Mouse (Mus musculus) myocyte (in vitro differentiated cells): ENCODE results near the gene Txk.

Experiments
- E2F4 ChIP-seq: IDR thresholded peaks from one replicate; pipeline ENCODE4 v1.6.1; 2011; ENCODE audit warnings: mild to moderate bottlenecking, control low read depth, moderate library complexity; ENCODE audit not compliant: insufficient read depth
- MYOG ChIP-seq, 3 experiments: IDR thresholded peaks; one replicate each; pipeline ENCODE4 v1.6.1; 2011; ENCODE audit warnings: control low read depth in 2 of 3, low read depth in 2 of 3, mild to moderate bottlenecking in 2 of 3; ENCODE audit not compliant: insufficient read length in 2 of 3, control insufficient read depth in 1 of 3, insufficient read depth in 1 of 3
- POLR2A ChIP-seq: IDR thresholded peaks from one replicate; pipeline ENCODE4 v1.6.1; 2011; ENCODE audit warnings: low read depth, mild to moderate bottlenecking, control low read depth, moderate library complexity; ENCODE audit not compliant: insufficient read length
- USF1 ChIP-seq: IDR thresholded peaks from one replicate; pipeline ENCODE4 v1.6.1; 2011; ENCODE audit warnings: low read depth, mild to moderate bottlenecking, control low read depth, moderate library complexity

DNA sequence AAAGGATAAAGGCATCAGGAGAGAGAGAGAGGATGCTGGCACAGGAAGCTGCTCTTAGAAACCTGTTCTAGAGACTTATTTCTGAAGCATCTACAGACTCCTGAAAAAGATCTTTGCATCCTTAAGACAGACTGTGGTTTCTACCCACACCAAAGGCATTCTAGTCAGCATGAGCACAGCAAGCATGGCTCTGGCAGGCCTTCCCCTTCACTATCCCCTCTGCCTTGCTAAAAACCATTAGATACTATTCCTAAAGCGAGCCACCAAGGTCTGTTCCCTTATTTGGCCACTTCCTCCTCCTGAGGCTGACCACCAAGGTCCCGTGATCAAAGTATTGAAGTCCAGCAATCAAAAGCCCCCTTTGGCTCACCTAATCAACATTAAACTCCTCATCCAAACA is 23.6 kb upstream of the Txk start:
- no peak for TF ChIP-seq USF1
- TF ChIP-seq MYOG (IDR thresholded peaks at IDR 0.05; ENCODE audit: control insufficient read depth in 1 of 3, insufficient read depth in 1 of 3, insufficient read length in 2 of 3, low read depth in 2 of 3): no peak
- no peak for TF ChIP-seq POLR2A
- TF ChIP-seq E2F4: no peak
